Mouse (Mus musculus) cerebellum, adult 9-11 months (tissue): Measurements from ENCODE around the gene Hk1.
A peak's percentile ranks its signal among the peaks of the same experiment; 100 is the strongest.
"Not testable (repeated sequence)": the region's sequence is repeated elsewhere in the genome, so short reads cannot be mapped to it uniquely, and the experiment has no call there.

Source experiments
- DNase-seq: peaks from one replicate; pipeline ENCODE4 v3.0.0; 2022

Hk1 gene

GRCm38 (mm10) chr10:62340095-62340731, 39.5 kb downstream of the Hk1 start:
- peak; percentile 98 for DNase-seq

GRCm38 (mm10) chr10:62339211-62340094, 40.3 kb downstream of the Hk1 start:
- peak; percentile 81 for DNase-seq

- peak; percentile 64 for DNase-seq
Observed at GRCm38 (mm10) chr10:62338626-62339025, 41.1 kb downstream of the Hk1 start.

GRCm38 (mm10) chr10:62338176-62338575, 41.5 kb downstream of the Hk1 start:
- peak; percentile 51 for DNase-seq

GRCm38 (mm10) chr10:62336601-62337578, 42.8 kb downstream of the Hk1 start:
- peak; percentile 53 for DNase-seq

- peak; percentile 16 for DNase-seq
Observed at GRCm38 (mm10) chr10:62335423-62335776, 44.3 kb downstream of the Hk1 start.

- peak; percentile 17 for DNase-seq
Observed at GRCm38 (mm10) chr10:62334686-62335422, 44.9 kb downstream of the Hk1 start.

GRCm38 (mm10) chr10:62333269-62333668, 46.4 kb downstream of the Hk1 start:
- DNase-seq, result peak; percentile 48

GRCm38 (mm10) chr10:62332514-62332913, 47.2 kb downstream of the Hk1 start:
- DNase-seq, result peak; percentile 90

- peak; percentile 61 for DNase-seq
Observed at GRCm38 (mm10) chr10:62331771-62332170, 47.9 kb downstream of the Hk1 start.

- DNase-seq, result peak; percentile 55
Observed at GRCm38 (mm10) chr10:62331296-62331695, 48.4 kb downstream of the Hk1 start.

- peak; percentile 55 for DNase-seq
Observed at GRCm38 (mm10) chr10:62329846-62330245, 49.9 kb downstream of the Hk1 start.

- DNase-seq, result peak; percentile 35
Observed at GRCm38 (mm10) chr10:62328886-62329412, 50.8 kb downstream of the Hk1 start.

- peak; percentile 71 for DNase-seq
Observed at GRCm38 (mm10) chr10:62327572-62328317, 52.0 kb downstream of the Hk1 start.

GRCm38 (mm10) chr10:62326818-62327571, 52.7 kb downstream of the Hk1 start:
- DNase-seq, result peak; percentile 51

GRCm38 (mm10) chr10:62326002-62326401, 53.7 kb downstream of the Hk1 start:
- DNase-seq, result peak; percentile 8

GRCm38 (mm10) chr10:62322821-62323220, 56.9 kb downstream of the Hk1 start:
- not testable (repeated sequence) for DNase-seq

GRCm38 (mm10) chr10:62321457-62321856, 58.3 kb downstream of the Hk1 start:
- peak; percentile 57 for DNase-seq

GRCm38 (mm10) chr10:62320402-62320978, 59.2 kb downstream of the Hk1 start:
- peak; percentile 100 for DNase-seq

- DNase-seq, result peak; percentile 76
Observed at GRCm38 (mm10) chr10:62319154-62319553, 60.6 kb downstream of the Hk1 start.
